Mouse (Mus musculus) midbrain, postnatal 0 days (tissue): ENCODE results near the gene Shmt1. TPM values are rescaled to one million over a fixed set of nuclear protein-coding genes. Genes with fewer than 3 reads are reported as not detected.

Experiments used
- ATAC-seq: fragments of 200-750 bp; cut with Nextera tagmentation; 2 replicates; pipeline ENCODE4 v1.8.0; 2017; ENCODE audit warnings: moderate number of reproducible peaks, mild to moderate bottlenecking, moderate TSS enrichment, moderate library complexity; ENCODE audit not compliant: low FRiP score
- DNase-seq: peaks from one replicate; pipeline ENCODE4 v3.0.0-alpha.2; 2015; ENCODE audit warnings: low spot score
- H3K27ac ChIP-seq: fragments of 300-500 bp; sonication (generic); 2 replicates; pipeline ENCODE4 v1.5.1; 2014; ENCODE audit warnings: low read depth, mild to moderate bottlenecking, low read length, mixed read lengths
- H3K27me3 ChIP-seq: fragments of 300-500 bp; sonication (generic); 2 replicates; pipeline ENCODE4 v1.6.1; 2014; ENCODE audit warnings: low read length, control low read depth, mixed read lengths; ENCODE audit not compliant: insufficient read depth
- H3K36me3 ChIP-seq: fragments of 300-500 bp; sonication (generic); 2 replicates; pipeline ENCODE4 v1.6.1; 2014; ENCODE audit warnings: low read length, control low read depth, mixed read lengths; ENCODE audit not compliant: insufficient read depth
- H3K4me1 ChIP-seq: fragments of 300-500 bp; sonication (generic); 2 replicates; pipeline ENCODE4 v1.6.1; 2014; ENCODE audit warnings: mild to moderate bottlenecking, control low read depth, antibody characterized with exemption, low read length, mixed read lengths; ENCODE audit not compliant: insufficient read depth
- H3K4me2 ChIP-seq: fragments of 300-500 bp; sonication (generic); 2 replicates; pipeline ENCODE4 v1.6.1; 2014; ENCODE audit warnings: low read depth, mild to moderate bottlenecking, low read length, mixed read lengths; ENCODE audit not compliant: poor library complexity, severe bottlenecking
- H3K4me3 ChIP-seq: fragments of 300-500 bp; sonication (generic); 2 replicates; pipeline ENCODE4 v1.5.1; 2014; ENCODE audit warnings: low read depth, mild to moderate bottlenecking, low read length, moderate library complexity
- H3K9ac ChIP-seq: fragments of 300-500 bp; sonication (generic); replicated peaks from 2 replicates; pipeline ENCODE4 v1.6.1; 2014; ENCODE audit warnings: mild to moderate bottlenecking, low read length, moderate library complexity, mixed read lengths; ENCODE audit not compliant: poor library complexity, severe bottlenecking
- H3K9me3 ChIP-seq: fragments of 300-500 bp; sonication (generic); 2 replicates; pipeline ENCODE4 v1.6.1; 2016; ENCODE audit warnings: low read length, control low read depth
- CTCF ChIP-seq: IDR thresholded peaks from 2 replicates; pipeline ENCODE4 v1.5.1; 2016; ENCODE audit warnings: antibody characterized with exemption, mild to moderate bottlenecking
- WGBS: fragments of 180-500 bp; shearing (Covaris S2); extraction: QIAGEN DNeasy Blood & Tissue Kit; methylation state at CpG from one replicate; pipeline ENCODE4 v1.1.7; 2014; 5-methylcytosine and 5-hydroxymethylcytosine counted together
- polyA plus RNA-seq: library from polyadenylated mRNA; unstranded; fragments of >200 nt; fragmentation: Nextera tagmentation; extraction: Ambion mirVana; gene quantifications from 2 replicates; pipeline ENCODE4 v1.2.1, GENCODE M21; 2015
- total RNA-seq: library from RNA; depleted of rRNA; stranded (reverse); fragments of >200 nt; gene quantifications from 2 replicates; pipeline ENCODE4 v1.2.3, GENCODE M21; 2014

Shmt1 gene
- total and polyA plus RNA-seq, 2 experiments from 2014 or later = 3.7 to 6.5 TPM

DNA sequence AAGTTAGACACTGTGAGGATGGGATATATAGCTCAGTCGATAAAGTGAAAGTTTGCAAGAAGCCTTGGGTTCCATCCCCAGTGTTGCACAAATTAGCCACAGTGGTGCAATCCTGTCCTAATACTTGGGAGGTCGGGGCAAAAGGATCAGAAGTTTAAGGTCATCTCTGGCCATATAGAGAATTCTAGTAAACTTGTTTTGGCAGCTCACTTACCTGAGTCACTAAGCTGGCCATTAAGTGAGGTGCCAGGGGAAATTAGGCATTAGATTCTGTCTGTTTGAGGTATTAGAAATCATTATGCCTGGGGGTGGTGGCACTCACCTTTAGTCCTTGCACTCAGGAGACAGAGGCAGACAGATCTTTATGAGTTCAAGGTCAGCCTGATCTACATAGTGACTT lies 12.3 kb upstream of the Shmt1 start:
- WGBS = 74% methylated on average over 2 of the region's 2 CpGs
- no peaks in the 10 kb centered on the region for H3K4me1 ChIP-seq
- H3K27me3 ChIP-seq = no peaks in the 10 kb centered on the region
- TF ChIP-seq CTCF = no peak
- no peak overlapping the region for H3K4me3 ChIP-seq
- no peak overlapping the region for H3K27ac ChIP-seq
- ATAC-seq = no peak
- no peak for DNase-seq
- no peaks in the 10 kb centered on the region for H3K9me3 ChIP-seq
- no peak overlapping the region for H3K9ac ChIP-seq
- H3K4me2 ChIP-seq = no peak overlapping the region
- no peaks in the 10 kb centered on the region for H3K36me3 ChIP-seq

- Histone ChIP-seq H3K27ac (no peak overlapping the region), H3K4me2 (no peak overlapping the region), H3K27me3 (no peaks in the 10 kb centered on the region), H3K9me3 (no peaks in the 10 kb centered on the region), H3K9ac (no peak overlapping the region), H3K4me1 (no peaks in the 10 kb centered on the region), H3K36me3 (no peaks in the 10 kb centered on the region), H3K4me3 (no peak overlapping the region)
- TF ChIP-seq CTCF = no peak
- DNase-seq (no peak), ATAC-seq (no peak)
- WGBS = 73% methylated on average over 5 of the region's 5 CpGs
Measured at GRCm38 (mm10) chr11:60816398-60816797, 4.9 kb upstream of the Shmt1 start.

DNA sequence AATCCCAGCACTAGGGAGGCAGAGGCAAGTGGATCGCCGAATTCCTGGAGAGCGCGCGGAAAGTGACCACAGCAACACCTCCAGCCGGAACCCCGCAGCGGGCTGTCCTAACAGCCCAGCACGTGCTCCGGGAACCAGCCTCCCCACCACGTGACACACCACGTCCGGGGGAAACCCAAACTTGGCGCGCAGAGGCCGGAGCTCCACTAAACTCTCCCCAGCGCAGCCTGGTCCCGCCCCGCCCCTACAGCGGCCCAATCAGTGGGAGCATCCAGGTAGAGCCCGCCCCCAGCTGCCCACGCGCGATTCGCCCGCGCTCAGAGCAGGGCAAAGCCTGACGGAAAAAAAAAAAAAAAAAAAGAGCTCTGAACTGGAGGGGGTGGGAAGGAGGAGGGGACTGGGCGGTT lies 461 bp downstream of the Shmt1 start:
- TF ChIP-seq CTCF = no peak
- no peak overlapping the region for H3K27ac ChIP-seq
- ATAC-seq = peak; percentile 99

GRCm38 (mm10) chr11:60810046-60810965 lies 1.2 kb downstream of the Shmt1 start:
- H3K36me3 ChIP-seq = no peaks in the 10 kb centered on the region
- no peaks in the 10 kb centered on the region for H3K27me3 ChIP-seq
- ATAC-seq = no peak
- peak overlapping the region; percentile 81 for H3K4me2 ChIP-seq
- no peak overlapping the region for H3K9ac ChIP-seq
- 20% methylated on average over 14 of the region's 14 CpGs for WGBS
- H3K27ac ChIP-seq = no peak overlapping the region
- H3K4me3 ChIP-seq = peak overlapping the region; percentile 43
- H3K9me3 ChIP-seq = no peaks in the 10 kb centered on the region
- H3K4me1 ChIP-seq = no peaks in the 10 kb centered on the region
- DNase-seq = no peak
- no peak for TF ChIP-seq CTCF

More for the DNA sequence above, 461 bp downstream of the Shmt1 start:
- H3K27me3 ChIP-seq = no peaks in the 10 kb centered on the region
- no peaks in the 10 kb centered on the region for H3K4me1 ChIP-seq
- H3K4me2 ChIP-seq = peak overlapping the region; percentile 81
- no peak overlapping the region; the same call in 1 of the 2 replicates for H3K9ac ChIP-seq
- no peaks in the 10 kb centered on the region for H3K36me3 ChIP-seq
- peak overlapping the region; percentile 43 for H3K4me3 ChIP-seq
- DNase-seq = peak; percentile 90
- 1% methylated on average over 29 of the region's 29 CpGs for WGBS
- H3K9me3 ChIP-seq = no peaks in the 10 kb centered on the region

DNA sequence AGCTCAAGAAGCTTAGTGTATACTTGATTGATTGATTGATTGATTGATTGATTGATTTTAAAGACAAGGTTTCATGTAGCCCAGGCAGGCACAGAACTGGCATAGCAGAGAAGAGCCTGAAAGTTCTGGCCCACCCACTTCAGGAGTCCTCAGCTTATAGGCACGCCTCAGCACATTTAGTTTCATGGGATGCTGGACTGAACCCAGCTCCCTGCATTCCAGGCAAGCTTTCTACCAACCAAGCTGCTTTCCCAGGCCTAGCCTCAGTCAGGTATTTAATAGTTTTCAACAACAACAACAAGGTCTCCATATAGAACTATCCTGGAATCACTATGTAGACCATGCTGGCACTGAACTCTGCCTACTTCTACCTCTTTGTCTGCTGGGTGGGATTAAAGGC lies 2.0 kb downstream of the Shmt1 start:
- no peak overlapping the region for H3K9ac ChIP-seq
- ATAC-seq = no peak

GRCm38 (mm10) chr11:60808286-60809070 lies 3.0 kb downstream of the Shmt1 start:
- 71% methylated on average over 4 of the region's 4 CpGs for WGBS
- no peaks in the 10 kb centered on the region for H3K4me1 ChIP-seq
- no peak overlapping the region for H3K4me2 ChIP-seq
- ATAC-seq (no peak), DNase-seq (peak; percentile 44)
- H3K36me3 ChIP-seq = no peaks in the 10 kb centered on the region
- no peak overlapping the region for H3K4me3 ChIP-seq
- H3K9ac ChIP-seq = no peak overlapping the region
- no peaks in the 10 kb centered on the region for H3K27me3 ChIP-seq
- H3K27ac ChIP-seq = no peak overlapping the region
- no peaks in the 10 kb centered on the region for H3K9me3 ChIP-seq
- TF ChIP-seq CTCF = no peak

More for the DNA sequence above, 2.0 kb downstream of the Shmt1 start:
- Histone ChIP-seq H3K27me3 (no peaks in the 10 kb centered on the region), H3K27ac (no peak overlapping the region), H3K9me3 (no peaks in the 10 kb centered on the region), H3K36me3 (no peaks in the 10 kb centered on the region), H3K4me1 (no peaks in the 10 kb centered on the region), H3K4me2 (no peak overlapping the region), H3K4me3 (no peak overlapping the region)
- no peak for TF ChIP-seq CTCF
- WGBS = 62% methylated on average over 1 of the region's 1 CpGs
- no peak for DNase-seq
